Mouse (Mus musculus) cerebellum, adult 11-12 months (tissue): Measurements from ENCODE around the gene Glb1l.
A peak's percentile ranks its signal among the peaks of the same experiment; 100 is the strongest.

Source experiments
- DNase-seq: peaks from one replicate; pipeline ENCODE4 v3.0.0; 2022

Gene Glb1l

GRCm38 (mm10) chr1:75191622-75192402, 18.8 kb downstream of the Glb1l start, which contains the start of the genes Ankzf1 and Atg9a:
TSS of gene Ankzf1 (plus strand) at chr1:75192151.
TSS of gene Atg9a (minus strand) at chr1:75192196.
- peak; percentile 99 for DNase-seq

GRCm38 (mm10) chr1:75191258-75191621, 19.4 kb downstream of the Glb1l start:
- no peak for DNase-seq

GRCm38 (mm10) chr1:75190577-75190976, 20.0 kb downstream of the Glb1l start:
- no peak for DNase-seq

GRCm38 (mm10) chr1:75187914-75188483, 22.6 kb downstream of the Glb1l start:
- DNase-seq = no peak

- no peak for DNase-seq
Observed at GRCm38 (mm10) chr1:75187126-75187525, 23.5 kb downstream of the Glb1l start.

GRCm38 (mm10) chr1:75185495-75185894, 25.1 kb downstream of the Glb1l start:
- DNase-seq = peak; percentile 51

GRCm38 (mm10) chr1:75182160-75182559, 28.5 kb downstream of the Glb1l start:
- DNase-seq = no peak

- DNase-seq = peak; percentile 52
Observed at GRCm38 (mm10) chr1:75181377-75181870, 29.2 kb downstream of the Glb1l start.

- no peak for DNase-seq
Observed at GRCm38 (mm10) chr1:75180741-75181140, 29.9 kb downstream of the Glb1l start.

GRCm38 (mm10) chr1:75180105-75180590, 30.5 kb downstream of the Glb1l start, which contains the start of gene Abcb6:
TSS of gene Abcb6 (minus strand) at chr1:75180392.
- peak; percentile 89 for DNase-seq

- peak; percentile 75 for DNase-seq
Observed at GRCm38 (mm10) chr1:75179334-75180104, 31.1 kb downstream of the Glb1l start.

GRCm38 (mm10) chr1:75168472-75169464, 41.8 kb downstream of the Glb1l start, which contains the start of gene Zfand2b:
TSS of gene Zfand2b (plus strand) at chr1:75168646.
- peak; percentile 96 for DNase-seq

- DNase-seq = no peak
Observed at GRCm38 (mm10) chr1:75168093-75168471, 42.5 kb downstream of the Glb1l start.

GRCm38 (mm10) chr1:75160256-75160617, 50.4 kb downstream of the Glb1l start:
- no peak for DNase-seq

- no peak for DNase-seq
Observed at GRCm38 (mm10) chr1:75159540-75160255, 50.9 kb downstream of the Glb1l start.

GRCm38 (mm10) chr1:75158990-75159389, 51.6 kb downstream of the Glb1l start:
- DNase-seq = no peak

- DNase-seq = no peak
Observed at GRCm38 (mm10) chr1:75155837-75156236, 54.8 kb downstream of the Glb1l start.

GRCm38 (mm10) chr1:75148727-75149126, 61.9 kb downstream of the Glb1l start:
- no peak for DNase-seq
